Mouse (Mus musculus): ENCODE measurements around the gene Nedd9.

The Nedd9 gene

DNA sequence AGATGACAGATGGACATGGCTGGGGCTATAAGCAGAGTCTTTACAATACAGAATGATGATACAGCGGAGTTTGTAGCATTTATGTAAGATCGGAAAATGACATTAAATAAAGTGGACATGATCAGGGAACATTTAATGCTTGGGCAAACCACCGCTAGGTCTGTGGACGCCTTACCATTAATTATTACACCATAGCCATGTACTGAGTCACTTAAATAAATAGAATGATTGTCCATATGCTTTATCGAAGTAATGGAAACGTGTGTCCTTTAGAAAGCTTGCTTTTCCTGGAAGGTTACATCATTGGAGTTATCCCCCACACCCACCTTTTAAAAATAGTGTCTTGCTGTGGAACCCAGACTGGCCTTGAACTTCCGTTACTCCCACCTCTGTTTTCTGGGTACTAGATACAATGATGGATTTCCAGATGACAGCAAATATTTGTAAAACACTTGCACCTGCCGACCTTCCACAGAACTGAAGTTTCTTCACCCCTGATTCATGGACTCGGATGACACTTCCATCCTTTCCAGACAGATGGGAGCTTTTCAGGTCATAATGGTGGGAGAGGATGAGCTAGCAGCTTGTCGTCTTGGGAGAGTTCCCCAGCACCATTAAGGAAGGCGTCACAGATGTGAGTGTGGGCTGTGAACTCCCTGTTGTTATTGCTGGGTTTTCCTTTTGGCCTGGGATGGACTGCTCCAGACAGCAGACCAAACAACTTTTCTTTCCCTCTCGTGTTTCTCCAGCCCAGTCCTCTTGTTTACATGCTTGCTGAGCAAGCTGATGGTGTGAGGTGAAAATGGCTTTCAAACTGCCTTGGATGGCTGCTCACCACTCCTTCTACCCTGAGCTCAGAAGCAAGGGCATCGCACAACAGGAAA is 76.7 kb downstream of the Nedd9 start:
- no peak for DNase-seq (ENCODE audit: low spot score)

DNA sequence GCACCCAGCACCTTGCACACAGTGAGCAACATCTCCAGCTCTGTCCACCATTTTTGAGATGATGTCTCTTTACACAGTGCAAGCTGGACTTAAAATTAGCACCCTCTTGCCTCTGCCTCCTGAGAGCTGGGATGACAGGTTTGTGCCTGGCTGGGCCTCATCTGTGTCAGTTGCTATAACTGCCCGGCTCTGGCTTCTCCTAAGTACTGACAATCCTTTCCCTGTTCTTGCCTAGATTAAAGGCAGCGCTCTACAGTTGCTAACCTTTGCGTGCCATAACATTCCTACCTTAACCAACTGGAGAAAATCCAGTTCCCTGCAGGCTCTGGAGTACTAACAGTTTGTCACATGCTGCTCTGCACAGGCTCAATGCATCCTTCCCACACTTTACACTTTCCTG is 77.9 kb downstream of the Nedd9 start:
- DNase-seq (ENCODE audit: low spot score) = no peak

DNA sequence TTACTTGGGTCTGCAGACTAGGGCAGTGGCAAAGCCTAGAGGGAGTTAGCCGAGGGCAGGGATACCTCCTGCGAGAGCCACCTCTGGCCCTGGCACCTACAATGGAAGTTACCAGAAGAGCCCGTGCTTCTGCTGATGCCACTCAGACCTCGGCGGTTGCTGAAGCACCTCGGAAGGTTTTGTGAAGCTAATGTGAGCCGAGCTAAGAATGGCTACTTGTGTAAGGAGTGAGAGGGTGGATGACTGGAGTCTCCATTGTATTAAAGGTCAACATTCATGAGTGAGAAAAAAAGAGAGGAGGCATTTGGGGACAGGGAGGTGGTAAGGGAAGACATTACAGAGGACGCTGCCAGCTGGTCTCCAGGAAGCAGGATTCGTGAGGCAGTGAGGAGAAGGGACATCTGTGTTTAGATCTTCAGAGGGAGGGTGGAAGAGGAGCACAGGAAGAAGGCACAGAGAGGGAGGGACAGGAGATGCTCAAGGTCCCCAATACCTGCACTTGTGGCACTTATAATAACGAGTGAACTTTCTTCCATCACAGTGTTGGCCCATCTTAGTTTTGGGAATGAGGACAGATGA is 78.7 kb downstream of the Nedd9 start:
- DNase-seq (ENCODE audit: low spot score) = no peak

DNA sequence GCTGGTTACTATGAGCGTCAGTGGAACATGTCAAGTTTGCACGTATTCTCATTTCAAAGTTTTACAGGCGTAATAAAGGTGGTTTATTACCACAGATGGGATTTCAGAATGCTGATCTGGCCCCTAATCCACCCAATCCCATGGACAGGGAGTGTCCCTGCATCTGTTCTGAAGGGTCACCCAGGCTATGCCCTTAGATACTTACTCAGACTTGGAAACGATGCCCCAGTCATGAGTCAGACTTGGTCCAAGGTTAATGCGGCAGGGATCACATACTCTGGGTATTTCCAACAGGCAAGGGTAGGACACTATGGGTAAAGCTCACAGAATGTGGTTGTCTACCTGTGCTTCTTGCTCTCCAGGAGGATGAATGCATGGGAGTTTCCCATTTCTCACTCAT is 82.2 kb downstream of the Nedd9 start:
- DNase-seq (ENCODE audit: low spot score) = no peak

DNA sequence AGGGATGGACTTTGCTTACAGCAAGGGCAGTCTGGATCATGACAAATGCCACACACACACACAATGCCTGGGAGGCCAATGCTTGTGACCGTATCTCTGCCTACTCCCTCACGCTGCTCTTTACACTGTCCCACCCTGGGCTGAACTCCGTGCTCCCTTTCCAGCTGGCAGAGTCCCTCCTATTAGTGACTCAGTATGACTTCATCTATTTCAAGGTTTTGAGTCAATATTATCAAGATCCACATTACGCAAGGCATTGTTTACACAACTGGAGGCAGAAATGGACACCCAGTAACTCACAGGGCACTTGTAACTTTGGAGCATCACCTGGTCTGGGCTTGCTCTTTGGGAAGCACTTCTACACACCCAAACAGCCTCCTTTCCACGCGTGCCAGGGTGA is 83.3 kb downstream of the Nedd9 start:
- DNase-seq (ENCODE audit: low spot score) = no peak

DNA sequence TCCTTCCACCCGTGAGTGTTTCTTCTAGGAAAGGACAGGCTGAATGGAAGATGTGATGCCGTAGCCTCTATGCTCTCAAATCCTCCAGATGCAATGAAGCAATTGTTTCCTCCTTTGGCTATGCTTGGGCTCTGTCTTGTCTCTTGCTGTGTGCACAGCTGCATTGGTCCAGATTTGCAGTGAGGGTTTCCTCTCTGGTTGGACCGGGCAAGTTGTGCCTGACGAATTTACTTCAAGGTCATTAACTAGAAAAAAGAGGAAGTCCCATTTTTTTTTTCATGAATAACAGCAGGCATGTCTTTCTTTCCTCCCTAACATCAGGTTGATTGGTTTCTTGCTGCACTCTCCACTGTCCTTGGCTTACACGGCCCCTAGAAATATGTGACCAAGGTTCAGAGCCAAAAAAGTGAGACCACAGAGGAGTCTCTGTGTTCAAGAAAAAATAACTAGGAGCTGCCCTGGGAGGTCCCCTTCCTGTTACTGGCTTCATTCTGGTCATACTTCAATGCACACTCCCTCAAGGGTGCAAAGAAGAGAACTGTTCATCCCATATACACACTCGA is 84.6 kb downstream of the Nedd9 start:
- DNase-seq (ENCODE audit: low spot score) = no peak

DNA sequence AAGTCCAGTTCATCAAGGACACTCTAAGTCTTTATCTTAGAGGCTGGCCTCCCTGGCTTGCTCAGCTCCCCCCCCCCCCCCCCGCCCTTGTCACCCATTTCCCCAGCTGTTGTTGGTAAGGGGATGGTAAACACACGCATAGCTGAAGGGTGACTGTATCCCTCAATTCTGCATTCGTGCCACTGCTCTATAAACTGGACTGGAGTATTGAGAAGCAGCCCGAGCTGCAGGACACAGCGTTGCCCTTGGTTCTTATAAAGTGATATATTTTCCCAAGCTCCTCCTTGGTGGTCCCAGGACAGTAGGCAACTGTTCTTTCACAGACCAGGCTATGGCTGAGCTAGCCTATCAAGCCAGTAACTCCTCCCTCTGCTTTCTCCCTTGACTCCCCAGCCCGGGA is 85.4 kb downstream of the Nedd9 start:
- no peak for DNase-seq (ENCODE audit: low spot score)

DNA sequence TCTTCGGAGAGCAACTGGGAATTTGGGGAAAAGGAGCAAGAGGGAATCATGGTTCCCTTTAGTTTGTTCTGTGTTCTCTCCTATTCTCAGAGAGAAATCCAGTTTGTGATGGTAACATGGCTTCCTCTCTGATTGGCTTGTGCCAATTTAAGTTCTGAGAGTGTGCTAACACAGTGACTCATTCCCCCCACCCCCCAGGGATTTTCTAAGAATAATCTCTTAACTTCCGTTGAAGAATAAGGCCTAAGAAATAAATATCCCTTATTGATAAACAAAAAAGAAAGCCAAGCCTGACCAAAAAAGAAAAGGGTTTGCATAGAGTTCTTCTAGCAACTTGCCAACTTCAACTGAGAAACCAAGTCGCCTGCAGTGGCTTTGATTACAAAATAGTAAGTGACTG is 86.9 kb downstream of the Nedd9 start:
- DNase-seq (ENCODE audit: low spot score) = no peak

DNA sequence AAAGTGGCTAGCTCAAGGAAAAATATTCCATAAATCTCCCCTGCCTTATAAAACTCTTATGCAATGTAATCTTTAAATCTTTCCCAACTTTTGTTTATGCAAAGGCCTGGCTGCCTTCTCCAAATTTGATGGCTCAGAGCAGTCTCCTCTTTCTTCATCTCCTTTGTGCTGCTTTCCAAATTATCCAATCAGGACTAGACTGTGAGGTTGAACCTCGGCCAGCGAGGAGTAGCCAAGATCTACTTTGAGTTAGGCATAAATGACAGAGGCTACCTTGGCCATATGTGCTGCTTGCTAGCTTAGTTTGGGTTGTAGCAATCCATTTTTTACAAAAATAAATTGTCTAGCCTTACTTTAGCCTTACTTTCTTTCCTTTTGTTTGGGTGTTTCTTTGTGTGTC is 95.0 kb downstream of the Nedd9 start:
- DNase-seq (ENCODE audit: low spot score) = no peak

DNA sequence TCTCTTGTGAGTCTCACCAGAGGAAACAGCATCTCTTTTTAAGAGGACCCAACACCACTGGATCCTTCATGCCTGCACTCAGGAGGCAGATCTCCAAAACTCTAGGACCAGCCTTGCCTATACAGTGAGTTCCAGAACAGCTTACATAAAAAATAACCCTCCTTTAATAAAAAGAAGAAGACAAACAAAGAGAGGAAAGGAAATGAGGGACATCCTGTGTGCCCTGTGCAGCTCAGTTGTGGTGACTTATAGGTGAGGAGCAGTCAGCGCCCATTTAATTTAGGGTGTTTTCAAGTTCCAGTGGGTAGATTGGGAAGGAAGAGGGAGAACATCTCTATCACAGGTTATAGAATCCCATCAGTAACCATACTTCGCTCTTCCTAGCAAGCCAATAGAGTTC is 96.5 kb downstream of the Nedd9 start:
- no peak for DNase-seq (ENCODE audit: low spot score)

DNA sequence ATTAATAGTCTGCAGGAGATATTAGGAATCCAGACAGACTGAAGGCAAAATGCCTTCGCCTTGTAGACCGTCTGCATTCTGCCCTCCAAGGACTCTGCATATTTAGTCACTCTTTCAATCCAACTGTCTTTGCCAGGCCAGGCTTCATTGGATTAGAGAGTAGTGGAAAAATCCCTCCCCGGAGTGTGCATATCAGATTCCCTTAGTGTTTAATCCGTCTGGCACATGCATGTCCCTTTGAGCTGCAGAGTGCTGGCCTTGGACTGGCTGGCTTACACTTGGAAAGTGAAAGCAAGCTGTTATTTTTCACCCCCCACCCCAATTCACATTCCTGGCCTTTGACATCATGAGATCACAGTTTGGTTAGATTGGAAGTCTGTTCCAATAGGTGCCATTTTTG is 100.6 kb downstream of the Nedd9 start:
- DNase-seq (ENCODE audit: low spot score) = no peak

DNA sequence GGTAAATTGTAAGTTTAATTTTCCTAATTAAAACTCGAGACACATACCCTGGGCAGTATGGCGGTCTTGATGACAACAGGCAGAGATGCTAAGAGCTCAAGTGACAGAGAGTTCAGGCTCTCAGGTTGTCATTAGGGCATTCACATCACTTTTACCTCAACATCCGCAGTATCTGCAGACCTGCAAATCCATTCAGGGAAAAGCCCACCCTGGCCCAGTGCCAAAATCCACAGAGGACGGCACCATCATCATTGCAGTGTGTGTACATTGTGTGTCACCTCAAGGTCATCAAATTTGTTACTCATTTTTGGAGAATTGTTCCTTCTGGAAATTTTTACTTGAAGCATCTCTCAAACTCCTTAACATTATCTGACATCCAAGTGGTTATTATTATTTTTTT is 102.3 kb downstream of the Nedd9 start:
- no peak for DNase-seq (ENCODE audit: low spot score)

DNA sequence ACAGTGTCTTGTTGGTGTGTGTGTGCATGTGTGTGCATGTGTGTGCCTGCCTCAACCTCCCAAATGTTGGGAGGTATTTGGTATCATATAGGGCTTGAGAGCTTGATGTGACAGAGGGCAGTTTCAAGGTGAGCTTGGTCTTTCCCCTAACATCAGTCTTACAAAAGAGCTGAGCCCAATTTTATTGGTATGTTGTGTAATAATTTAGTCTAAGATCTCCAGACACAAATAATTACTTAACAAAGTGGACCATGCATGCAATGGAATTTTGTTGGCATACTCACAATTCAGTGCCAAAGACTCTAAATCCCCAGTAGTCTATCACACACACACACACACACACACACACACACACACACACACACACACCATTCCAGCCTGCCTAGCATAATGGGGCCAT is 104.5 kb downstream of the Nedd9 start:
- no peak for DNase-seq (ENCODE audit: low spot score)

DNA sequence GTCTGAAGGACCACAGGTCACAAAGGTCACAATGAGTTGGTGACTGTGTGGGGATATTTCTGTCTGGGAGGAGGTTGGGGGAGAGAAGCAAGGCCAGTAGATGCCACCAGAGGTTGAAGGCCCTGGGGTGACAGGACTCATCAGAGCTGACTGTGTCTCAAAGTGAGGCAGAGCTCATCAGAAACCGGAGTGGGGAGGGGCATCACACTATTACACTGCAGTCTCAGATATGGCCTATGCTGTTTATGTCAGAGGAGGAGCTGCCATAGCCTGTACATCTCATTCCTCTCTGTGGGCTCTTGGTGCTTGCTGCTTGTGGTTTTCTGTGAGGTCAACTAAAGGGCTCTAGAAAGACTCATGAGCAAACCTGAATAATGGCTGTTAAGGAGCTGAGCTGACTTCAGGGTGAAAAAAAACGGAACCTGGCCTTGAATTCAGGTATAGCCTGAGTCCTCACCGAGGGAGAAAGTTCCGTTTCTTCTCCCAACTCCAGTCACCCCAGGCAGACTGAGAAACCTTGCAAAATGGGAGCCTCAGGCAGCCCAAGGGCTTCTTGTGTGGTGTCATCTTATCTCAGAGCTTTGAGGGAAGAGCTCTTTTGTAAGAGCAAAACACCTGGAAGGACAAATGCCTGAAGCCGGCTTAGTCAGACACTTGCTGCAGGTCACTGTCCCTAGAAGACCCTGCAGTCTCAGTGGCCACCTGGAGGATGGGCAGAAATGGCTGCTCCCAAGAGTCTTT is 105.2 kb downstream of the Nedd9 start:
- DNase-seq (ENCODE audit: low spot score) = no peak

DNA sequence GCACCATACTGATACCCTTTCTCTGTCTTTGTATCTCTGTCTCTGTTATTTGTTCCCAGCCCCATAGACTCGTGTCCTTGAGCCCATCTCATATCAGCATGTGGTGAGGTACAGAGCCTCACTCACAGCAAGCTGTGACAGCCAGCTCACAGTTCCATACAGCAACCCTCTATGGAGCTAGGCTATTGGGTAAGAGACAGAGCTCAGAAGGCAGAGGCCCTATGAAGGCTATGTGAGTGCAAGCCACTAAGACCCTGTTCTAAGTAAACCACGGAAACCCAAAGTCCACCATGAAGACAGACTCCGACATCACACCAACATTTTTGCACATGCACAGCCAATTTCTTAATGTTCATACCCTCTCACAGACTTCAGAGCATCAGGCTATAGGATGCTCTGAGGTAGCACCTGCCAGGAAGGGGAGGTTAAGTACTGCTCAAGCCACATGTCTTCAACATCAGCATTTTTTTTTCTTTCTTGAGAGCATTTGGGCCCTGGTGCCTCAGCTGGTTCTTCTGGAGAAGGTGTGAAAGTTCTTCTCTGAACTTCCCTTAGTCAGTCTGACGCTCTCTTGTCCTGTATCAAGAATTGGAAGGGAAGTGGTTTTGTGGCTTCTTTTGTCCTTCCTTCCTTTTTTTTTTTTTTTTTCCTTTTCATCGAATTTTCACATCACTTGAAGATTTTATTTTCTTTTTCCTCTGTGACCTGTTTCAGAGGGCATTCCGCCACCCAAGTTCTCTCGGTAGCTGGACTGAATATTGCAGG is 105.9 kb downstream of the Nedd9 start:
- DNase-seq (ENCODE audit: low spot score) = no peak

DNA sequence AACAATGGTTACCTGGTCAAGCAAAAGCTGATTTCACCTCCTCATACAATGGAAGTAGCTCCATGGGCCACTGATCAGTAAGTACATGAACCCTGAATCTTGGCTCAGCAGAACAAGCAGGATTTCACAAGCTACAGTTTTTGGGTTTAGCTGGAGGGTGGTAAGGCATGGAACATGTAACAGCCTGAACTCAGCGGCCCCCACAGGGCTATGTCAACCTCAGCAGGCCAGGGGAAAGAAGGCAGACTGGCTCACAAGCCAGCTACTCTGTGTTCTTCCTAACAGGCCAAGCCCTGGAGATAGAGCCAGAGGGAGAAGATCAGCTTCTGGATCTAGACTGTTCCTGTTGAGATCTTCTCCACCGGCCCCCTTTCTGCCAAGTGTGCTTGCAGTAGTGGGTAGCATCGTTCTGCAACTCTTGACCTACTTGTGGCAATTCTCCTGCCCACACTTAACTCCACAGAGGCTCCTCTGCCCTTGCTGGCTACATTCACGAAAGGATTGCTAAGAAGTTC is 107.2 kb downstream of the Nedd9 start:
- DNase-seq (ENCODE audit: low spot score) = no peak

DNA sequence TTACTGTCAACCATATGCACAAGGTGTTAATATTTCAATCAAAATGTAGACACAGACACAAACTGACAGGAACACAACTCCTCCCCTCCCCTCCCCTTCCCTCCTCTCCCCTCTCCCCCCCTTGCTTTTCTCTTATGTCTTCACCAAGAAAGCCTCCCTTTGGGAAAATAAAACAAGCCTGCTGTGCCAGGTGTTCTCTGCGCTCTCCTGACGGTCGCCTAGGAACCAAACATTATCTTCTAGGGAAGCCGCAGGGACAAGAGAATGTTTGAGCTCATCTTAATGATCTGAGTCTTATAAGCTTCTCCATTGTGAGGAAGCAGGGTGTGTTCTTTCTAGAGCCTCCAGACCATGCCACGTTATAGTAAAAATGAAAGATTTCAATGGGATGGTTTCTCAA is 108.7 kb downstream of the Nedd9 start:
- DNase-seq (ENCODE audit: low spot score) = no peak

DNA sequence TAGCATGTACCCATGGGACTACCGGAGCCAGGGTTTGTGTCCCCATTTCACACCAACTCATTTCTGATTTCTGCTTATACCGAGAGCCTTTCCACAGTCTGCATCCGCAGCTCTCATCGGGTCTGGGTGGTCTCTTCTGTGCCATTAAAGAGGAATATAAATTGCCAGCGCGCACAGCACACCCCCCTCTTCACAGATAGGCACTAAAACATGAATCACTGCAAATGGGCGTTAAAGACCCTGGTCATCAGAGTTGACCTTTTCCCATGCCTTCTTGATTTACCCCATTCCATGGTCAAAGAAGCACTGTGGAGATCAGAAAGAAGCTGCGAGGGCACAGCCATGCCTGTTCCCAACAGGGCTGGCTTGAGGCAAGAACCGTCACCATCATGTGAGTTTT is 109.3 kb downstream of the Nedd9 start:
- no peak for DNase-seq (ENCODE audit: low spot score)

DNA sequence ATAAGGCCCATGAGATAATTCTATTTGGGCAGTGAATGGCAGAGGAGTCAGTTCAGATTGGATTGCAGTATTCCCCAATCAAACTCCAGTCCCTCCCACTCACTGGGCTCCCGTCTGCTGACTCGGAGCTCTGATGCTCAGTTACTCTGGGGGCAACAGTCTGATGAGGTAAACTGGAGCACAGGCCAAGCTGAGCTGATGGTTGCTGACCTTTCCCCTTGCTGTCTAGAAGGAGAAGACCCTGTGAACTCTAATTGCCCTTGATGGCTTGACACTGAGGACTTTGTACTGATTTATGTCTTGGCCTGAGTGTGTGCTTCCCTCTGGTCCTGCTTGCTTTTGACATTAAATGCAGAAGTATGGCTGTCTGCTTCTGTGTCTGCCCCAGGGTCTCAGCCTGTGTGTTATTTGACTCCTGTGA is 110.1 kb downstream of the Nedd9 start:
- DNase-seq (ENCODE audit: low spot score) = no peak

DNA sequence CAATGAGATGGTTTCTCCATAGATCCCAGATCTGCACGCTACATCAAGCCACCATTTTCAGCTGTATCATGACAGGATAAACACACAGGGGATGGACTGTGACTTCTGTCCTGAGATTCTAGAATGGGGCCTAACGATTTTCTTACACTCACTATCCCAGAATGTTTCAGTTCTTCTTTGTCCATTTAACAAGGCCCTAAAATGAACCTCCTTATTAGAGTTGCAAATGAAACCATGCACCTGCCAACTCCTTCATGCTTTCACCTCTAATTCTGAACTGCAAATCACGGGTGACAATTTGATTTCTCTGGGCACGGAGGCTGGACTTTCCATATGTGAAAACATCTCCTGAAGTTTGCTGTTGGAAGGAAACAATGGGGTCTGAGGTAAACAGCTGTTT is 111.1 kb downstream of the Nedd9 start:
- DNase-seq (ENCODE audit: low spot score) = no peak

DNA sequence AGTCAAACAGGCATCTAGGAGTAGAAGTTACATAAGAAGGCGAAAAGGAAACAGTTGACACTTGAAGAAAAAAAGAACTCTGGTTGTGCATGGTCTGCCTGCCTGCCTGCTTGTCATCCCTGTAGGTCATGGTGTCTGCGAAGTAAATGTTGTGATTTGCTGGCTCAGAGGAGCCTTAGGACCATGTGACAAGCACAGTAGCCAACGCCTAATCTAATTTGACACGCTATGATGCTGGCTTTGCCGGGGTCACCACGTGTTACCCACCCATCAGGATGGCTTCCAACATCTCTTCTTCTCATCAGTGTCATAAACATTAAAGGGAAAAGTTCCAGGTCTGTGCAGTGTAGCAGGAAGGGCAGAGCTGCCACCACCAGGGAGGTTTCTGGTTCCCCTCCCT is 111.5 kb downstream of the Nedd9 start:
- DNase-seq (ENCODE audit: low spot score) = no peak

DNA sequence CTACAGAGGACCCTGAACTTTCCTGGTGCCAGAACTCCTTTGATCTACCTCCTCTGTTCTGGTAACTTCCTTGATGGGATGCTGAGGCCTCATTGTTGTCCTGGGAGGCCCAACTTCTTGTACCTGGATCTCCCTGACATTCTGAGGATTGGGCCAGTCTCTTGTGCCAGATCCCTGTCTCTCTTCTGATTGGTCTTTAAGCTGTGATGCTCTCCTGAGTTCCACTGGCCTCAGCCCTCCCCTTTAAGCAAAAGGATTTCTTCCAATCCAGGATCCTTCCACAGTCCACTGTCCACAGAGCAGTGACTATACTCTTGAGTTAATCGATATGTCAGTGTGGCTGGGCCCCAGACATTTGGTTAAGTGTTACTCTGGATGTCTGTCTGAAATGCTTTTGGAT is 112.3 kb downstream of the Nedd9 start:
- no peak for DNase-seq (ENCODE audit: low spot score)

All from urinary bladder, postnatal 10 days (tissue).